Mouse (Mus musculus) hindbrain, postnatal 0 days (tissue): ENCODE data around the gene Mosmo. TPM values are rescaled to one million over a fixed set of nuclear protein-coding genes. Genes with fewer than 3 reads are reported as not detected.
A peak's percentile ranks its signal among the peaks of the same experiment; 100 is the strongest.

Experiments
- ATAC-seq: fragments of 200-750 bp; cut with Nextera tagmentation; 2 replicates; pipeline ENCODE4 v1.8.0; 2017; ENCODE audit warnings: mild to moderate bottlenecking, moderate TSS enrichment, moderate library complexity
- DNase-seq: peaks from one replicate; pipeline ENCODE4 v3.0.0-alpha.2; 2015; ENCODE audit warnings: low spot score
- H3K27ac ChIP-seq: fragments of 300-500 bp; sonication (generic); 2 replicates; pipeline ENCODE4 v1.5.1; 2014; ENCODE audit warnings: mild to moderate bottlenecking
- H3K27me3 ChIP-seq: fragments of 300-500 bp; sonication (generic); 2 replicates; pipeline ENCODE4 v1.6.1; 2014; ENCODE audit warnings: low read length, mixed read lengths; ENCODE audit not compliant: insufficient read depth
- H3K36me3 ChIP-seq: fragments of 300-500 bp; sonication (generic); 2 replicates; pipeline ENCODE4 v1.6.1; 2014; ENCODE audit warnings: low read length, mixed read lengths; ENCODE audit not compliant: insufficient read depth
- H3K4me1 ChIP-seq: fragments of 300-500 bp; sonication (generic); 2 replicates; pipeline ENCODE4 v1.6.1; 2014; ENCODE audit warnings: antibody characterized with exemption, low read length, mixed read lengths; ENCODE audit not compliant: insufficient read depth
- H3K4me2 ChIP-seq: fragments of 300-500 bp; sonication (generic); 2 replicates; pipeline ENCODE4 v1.6.1; 2014; ENCODE audit warnings: low read depth, mild to moderate bottlenecking, low read length, moderate library complexity, mixed read lengths
- H3K4me3 ChIP-seq: fragments of 300-500 bp; sonication (generic); 2 replicates; pipeline ENCODE4 v1.5.1; 2014; ENCODE audit warnings: low read length
- H3K9ac ChIP-seq: fragments of 300-500 bp; sonication (generic); replicated peaks from 2 replicates; pipeline ENCODE4 v1.6.1; 2014; ENCODE audit warnings: mild to moderate bottlenecking, low read length, moderate library complexity, mixed read lengths
- H3K9me3 ChIP-seq: fragments of 300-500 bp; sonication (generic); 2 replicates; pipeline ENCODE4 v1.6.1; 2016; ENCODE audit warnings: low read length, mixed read lengths
- CTCF ChIP-seq: IDR thresholded peaks from 2 replicates; pipeline ENCODE4 v1.5.1; 2016; ENCODE audit warnings: antibody characterized with exemption, control low read depth, low read depth
- WGBS: fragments of 180-500 bp; shearing (Covaris S2); extraction: QIAGEN DNeasy Blood & Tissue Kit; methylation state at CpG from one replicate; pipeline ENCODE4 v1.1.7; 2014; 5-methylcytosine and 5-hydroxymethylcytosine counted together
- polyA plus RNA-seq: library from polyadenylated mRNA; unstranded; fragments of >200 nt; fragmentation: Nextera tagmentation; extraction: Ambion mirVana; gene quantifications from 2 replicates; pipeline ENCODE4 v1.2.1, GENCODE M21; 2015
- total RNA-seq: library from RNA; depleted of rRNA; stranded (reverse); fragments of >200 nt; gene quantifications from 2 replicates; pipeline ENCODE4 v1.2.3, GENCODE M21; 2014

The Mosmo gene
- total and polyA plus RNA-seq, 2 experiments from 2014 or later: 12.2 to 18.9 TPM

DNA sequence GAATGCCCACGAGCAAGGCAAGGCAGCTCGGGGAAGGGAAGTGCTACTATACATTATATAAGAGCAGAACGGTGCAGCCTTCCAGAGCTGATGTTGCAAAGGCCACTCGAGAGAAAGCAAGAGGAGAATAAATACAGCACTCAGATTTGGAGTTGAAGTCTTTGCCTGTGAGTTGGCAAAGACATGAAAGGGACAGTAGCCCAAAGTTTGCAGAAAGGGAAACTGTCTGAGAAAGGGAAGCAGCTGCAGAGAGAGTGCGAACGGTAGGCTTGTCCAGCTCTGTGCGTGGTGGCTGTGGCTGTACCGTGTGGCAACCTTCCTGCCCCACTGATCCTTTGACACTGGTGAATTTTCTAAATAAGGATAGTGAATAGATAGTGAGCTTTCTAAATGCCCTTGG, 1.6 kb downstream of the Mosmo start:
- H3K4me3 ChIP-seq: peak overlapping the region; percentile 94; the same call in 1 of the 2 replicates
- TF ChIP-seq CTCF: no peak
- ATAC-seq: no peak
- DNase-seq: no peak
- no peaks in the 10 kb centered on the region for H3K36me3 ChIP-seq
- no peaks in the 10 kb centered on the region for H3K9me3 ChIP-seq
- H3K4me2 ChIP-seq: peak overlapping the region; percentile 93
- no peak overlapping the region for H3K27ac ChIP-seq
- no peak overlapping the region; the same call in none of the 2 replicates for H3K9ac ChIP-seq
- peaks cover 20% of the 10 kb centered on the region; the same call in 1 of the 2 replicates for H3K4me1 ChIP-seq
- 48% methylated on average over 8 of the region's 8 CpGs for WGBS
- H3K27me3 ChIP-seq: no peaks in the 10 kb centered on the region

DNA sequence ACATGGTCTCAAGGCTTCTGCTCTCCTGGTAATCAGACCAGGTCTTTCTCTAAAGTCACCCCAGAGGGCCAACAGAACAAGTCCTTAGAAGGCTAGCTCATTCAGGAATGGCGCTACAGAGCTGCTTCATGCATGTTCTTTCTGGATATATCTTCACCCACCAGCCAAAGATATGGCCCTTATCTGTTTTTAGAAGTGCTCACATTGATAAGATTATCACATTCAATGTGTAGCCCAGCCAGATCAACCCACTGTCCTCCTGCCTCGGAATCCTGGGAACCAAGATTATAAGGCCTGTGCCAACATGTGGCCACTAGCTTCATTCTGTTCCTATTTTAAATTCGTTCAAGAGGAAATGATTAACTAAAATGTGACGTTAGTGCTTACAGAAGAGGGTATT, 4.6 kb downstream of the Mosmo start:
- Histone ChIP-seq H3K27me3 (no peaks in the 10 kb centered on the region), H3K9ac (no peak overlapping the region), H3K9me3 (no peaks in the 10 kb centered on the region), H3K4me2 (no peak overlapping the region), H3K4me3 (no peak overlapping the region), H3K27ac (no peak overlapping the region), H3K36me3 (no peaks in the 10 kb centered on the region), H3K4me1 (peaks cover 17% of the 10 kb centered on the region; the same call in 1 of the 2 replicates)
- 75% methylated on average over 4 of the region's 4 CpGs for WGBS
- no peak for ATAC-seq
- no peak for TF ChIP-seq CTCF
- DNase-seq: no peak

DNA sequence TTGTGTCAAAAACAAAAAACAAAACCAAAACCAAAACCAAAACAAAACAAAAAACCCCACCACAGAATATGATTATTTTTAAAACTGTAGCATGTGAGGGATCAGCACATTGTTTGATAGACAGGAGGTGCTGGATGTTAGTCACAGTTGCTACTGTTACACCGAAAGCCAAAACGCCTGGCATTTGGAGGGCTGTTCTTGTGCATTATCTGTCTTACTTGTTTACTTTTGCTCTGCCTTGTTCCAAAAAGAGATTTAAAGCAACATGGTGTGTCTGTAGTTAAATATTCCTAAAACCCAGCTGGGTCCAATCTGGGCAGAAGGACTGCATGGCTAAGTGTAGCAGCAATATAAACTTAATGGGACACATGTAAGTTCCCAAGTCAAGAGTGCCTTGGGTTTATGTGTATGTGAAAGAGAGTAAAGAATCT, 7.3 kb downstream of the Mosmo start:
- H3K9ac ChIP-seq: no peak overlapping the region
- DNase-seq (no peak), ATAC-seq (no peak)
- no peaks in the 10 kb centered on the region for H3K4me1 ChIP-seq
- no peak for TF ChIP-seq CTCF
- no peak overlapping the region for H3K4me2 ChIP-seq
- H3K9me3 ChIP-seq: no peaks in the 10 kb centered on the region
- no peak overlapping the region for H3K4me3 ChIP-seq
- no peak overlapping the region for H3K27ac ChIP-seq
- no peaks in the 10 kb centered on the region for H3K27me3 ChIP-seq
- 77% methylated on average over 2 of the region's 2 CpGs for WGBS
- H3K36me3 ChIP-seq: no peaks in the 10 kb centered on the region

- H3K36me3 ChIP-seq: no peaks in the 10 kb centered on the region
- WGBS: 69% methylated on average over 6 of the region's 6 CpGs
- H3K4me3 ChIP-seq: no peak overlapping the region
- H3K27ac ChIP-seq: no peak overlapping the region
- no peaks in the 10 kb centered on the region for H3K9me3 ChIP-seq
- H3K4me1 ChIP-seq: no peaks in the 10 kb centered on the region
- H3K27me3 ChIP-seq: no peaks in the 10 kb centered on the region
- no peak for ATAC-seq
- TF ChIP-seq CTCF: no peak
- H3K9ac ChIP-seq: no peak overlapping the region
- DNase-seq: no peak
- H3K4me2 ChIP-seq: no peak overlapping the region
Measured at GRCm38 (mm10) chr7:120685227-120685626, 7.8 kb downstream of the Mosmo start.

DNA sequence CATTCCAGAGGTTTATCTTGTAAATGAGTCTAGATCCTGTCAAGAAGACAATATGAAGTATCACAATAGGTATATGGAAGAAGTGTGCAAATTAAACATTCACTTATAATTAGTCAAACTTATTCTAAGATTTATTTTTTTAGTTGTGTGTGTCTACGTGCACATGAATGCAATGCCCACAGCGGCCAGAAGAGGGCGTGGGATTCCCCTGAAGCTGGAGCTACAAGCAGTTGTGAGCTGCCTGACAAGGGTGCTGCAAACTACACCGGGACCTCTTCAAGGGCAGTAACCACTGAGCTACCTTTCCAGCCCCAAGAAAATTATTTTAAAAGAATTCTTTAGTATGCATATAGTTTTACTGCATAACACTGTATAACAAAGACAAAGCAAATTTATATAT, 13.2 kb downstream of the Mosmo start:
- H3K9ac ChIP-seq: no peak overlapping the region
- H3K4me2 ChIP-seq: no peak overlapping the region
- H3K4me1 ChIP-seq: no peaks in the 10 kb centered on the region
- WGBS: 73% methylated on average over 4 of the region's 4 CpGs
- no peak overlapping the region for H3K27ac ChIP-seq
- ATAC-seq: no peak
- TF ChIP-seq CTCF: peak; percentile 38
- no peak for DNase-seq
- no peaks in the 10 kb centered on the region for H3K9me3 ChIP-seq
- no peaks in the 10 kb centered on the region; the same call in 1 of the 2 replicates for H3K36me3 ChIP-seq
- H3K4me3 ChIP-seq: no peak overlapping the region
- no peaks in the 10 kb centered on the region for H3K27me3 ChIP-seq

DNA sequence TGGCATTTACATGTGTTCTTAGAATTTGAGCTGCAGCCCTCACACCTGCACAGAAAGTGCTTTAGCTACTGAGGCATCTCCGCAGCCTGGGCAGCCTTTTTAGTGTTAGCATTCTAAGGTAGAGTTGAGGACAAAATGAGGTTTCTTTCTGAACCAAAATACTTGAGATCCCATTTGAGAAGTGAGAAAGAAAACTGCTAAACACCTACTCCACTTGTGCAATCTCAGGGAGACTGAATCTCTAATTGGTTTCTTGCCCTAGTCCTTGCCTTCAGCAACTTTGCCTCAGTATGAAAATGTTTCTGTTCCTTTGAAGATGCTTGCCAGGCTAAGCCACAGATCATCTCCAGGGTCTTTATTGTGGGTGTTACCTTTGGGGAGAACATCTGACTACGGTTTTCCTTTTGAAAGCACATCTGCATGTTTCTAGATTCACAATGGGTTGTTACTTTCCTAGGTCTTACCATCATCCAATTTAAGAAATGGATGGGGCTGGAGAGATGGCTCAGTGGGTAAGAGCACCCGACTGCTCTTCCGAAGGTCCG, 16.5 kb downstream of the Mosmo start:
- H3K4me1 ChIP-seq: no peaks in the 10 kb centered on the region
- H3K27me3 ChIP-seq: no peaks in the 10 kb centered on the region
- TF ChIP-seq CTCF: no peak
- no peak overlapping the region for H3K27ac ChIP-seq
- no peak overlapping the region for H3K4me3 ChIP-seq
- no peaks in the 10 kb centered on the region; the same call in 1 of the 2 replicates for H3K36me3 ChIP-seq
- ATAC-seq (no peak), DNase-seq (no peak)
- no peaks in the 10 kb centered on the region for H3K9me3 ChIP-seq
- WGBS: 94% methylated on average over 5 of the region's 5 CpGs
- no peak overlapping the region for H3K4me2 ChIP-seq
- no peak overlapping the region for H3K9ac ChIP-seq

DNA sequence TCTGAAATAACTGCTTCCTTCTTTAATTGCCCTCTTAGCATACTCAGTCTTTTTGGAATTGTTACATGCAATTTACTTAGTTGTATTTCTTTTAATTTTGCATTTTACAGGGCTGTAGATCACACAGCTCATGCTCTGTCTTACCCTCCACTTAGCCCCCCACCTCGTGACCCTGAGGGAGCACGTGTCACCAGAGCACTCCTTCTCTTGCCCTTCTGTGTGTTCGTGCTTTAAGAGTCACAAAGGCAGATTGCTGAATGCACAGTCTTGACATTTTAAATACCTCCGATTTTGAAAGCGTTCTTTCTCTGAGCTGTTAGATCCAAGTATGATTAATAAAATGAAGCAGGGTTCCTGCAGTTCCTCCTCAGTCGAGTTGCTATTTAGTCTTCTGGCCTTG, 17.8 kb downstream of the Mosmo start:
- Histone ChIP-seq H3K4me1 (no peaks in the 10 kb centered on the region), H3K9ac (no peak overlapping the region), H3K27me3 (no peaks in the 10 kb centered on the region), H3K4me3 (no peak overlapping the region), H3K27ac (no peak overlapping the region), H3K9me3 (no peaks in the 10 kb centered on the region), H3K4me2 (no peak overlapping the region), H3K36me3 (no peaks in the 10 kb centered on the region; the same call in 1 of the 2 replicates)
- TF ChIP-seq CTCF: no peak
- ATAC-seq (no peak), DNase-seq (no peak)
- 21% methylated on average over 6 of the region's 6 CpGs for WGBS
